Comparison of ENCODE assay signal across 7 mouse cellular contexts in the genomic region with DNA sequence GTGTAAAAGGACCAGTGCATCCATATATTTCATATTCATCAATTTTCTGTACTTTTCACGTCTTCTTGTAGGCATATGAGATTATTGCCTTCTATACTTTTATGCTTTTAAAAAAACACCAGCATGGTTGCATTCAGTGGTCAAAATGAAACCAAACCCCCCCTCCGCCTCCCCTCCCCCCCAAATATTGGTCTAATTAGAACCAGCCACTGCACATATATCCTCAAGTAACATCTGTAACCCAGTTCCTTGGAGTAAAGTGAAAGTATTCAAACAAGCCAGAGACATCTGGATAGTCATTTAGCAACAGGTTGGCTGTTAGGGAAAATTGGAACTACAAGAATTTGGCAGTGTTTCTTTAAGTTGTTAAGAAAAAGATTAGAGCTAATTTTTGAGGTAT. TPM values are rescaled to one million over a fixed set of nuclear protein-coding genes. Genes with fewer than 3 reads are reported as not detected.
DNase-seq lines count a peak whose midpoint lies in the region; ATAC-seq lines count a peak whose summit lies in the region.

No protein-coding gene starts in this region.

- H3K4me1 ChIP-seq in lung, embryonic 16.5 days (replicated peaks; ENCODE audit: control insufficient read depth, insufficient read depth, low read length), result peaks cover 10% of the 10 kb centered on the region
- H3K4me1 ChIP-seq in forebrain, embryonic 10.5 days, result peaks cover 26% of the 10 kb centered on the region
- peaks cover 29% of the 10 kb centered on the region for H3K4me1 ChIP-seq in limb, embryonic 10.5 days
- H3K4me1 ChIP-seq in stomach, embryonic 14.5 days (ENCODE audit: control insufficient read depth, insufficient read depth, low read length), result no peaks in the 10 kb centered on the region

- peaks cover under 1% of the 10 kb centered on the region; the same call in 1 of the 2 replicates for H3K27me3 ChIP-seq in lung, embryonic 16.5 days (ENCODE audit: control insufficient read depth, insufficient read depth, low read depth, low read length)
- H3K27me3 ChIP-seq in forebrain, embryonic 10.5 days (ENCODE audit: poor library complexity, severe bottlenecking), result peaks cover 50% of the 10 kb centered on the region
- peaks cover 38% of the 10 kb centered on the region for H3K27me3 ChIP-seq in limb, embryonic 10.5 days (ENCODE audit: low read depth, poor library complexity, severe bottlenecking)
- H3K27me3 ChIP-seq in stomach, embryonic 14.5 days (ENCODE audit: control insufficient read depth, insufficient read depth, low read length), result peaks cover 11% of the 10 kb centered on the region

- H3K4me2 ChIP-seq in lung, embryonic 16.5 days (ENCODE audit: low read depth, low read length), result peak overlapping the region; percentile 75
- H3K4me2 ChIP-seq in stomach, embryonic 14.5 days (replicated peaks; ENCODE audit: low read depth, low read length), result peak overlapping the region; percentile 98

- H3K4me3 ChIP-seq in lung, embryonic 16.5 days (ENCODE audit: low read length), result peak overlapping the region; percentile 79
- H3K4me3 ChIP-seq in forebrain, embryonic 10.5 days, result peak overlapping the region; percentile 67
- peak overlapping the region; percentile 77 for H3K4me3 ChIP-seq in limb, embryonic 10.5 days
- H3K4me3 ChIP-seq in stomach, embryonic 14.5 days (ENCODE audit: low read depth, low read length), result peak overlapping the region; percentile 69

- no peak for DNase-seq in lung, postnatal 14 days
- no peak for DNase-seq in forebrain, embryonic 10.5 days (ENCODE audit: extremely low spot score, low spot score)
- no peak for DNase-seq in limb, embryonic 10.5 days (ENCODE audit: low spot score)
- no peak for DNase-seq in layer of hippocampus, adult 11-12 months (ENCODE audit: low spot score)

- ATAC-seq in lung, embryonic 16.5 days (ENCODE audit: low read depth), result no peak
- no peak for ATAC-seq in stomach, embryonic 14.5 days (ENCODE audit: insufficient number of reproducible peaks, insufficient read depth, low FRiP score, low read depth)
- no peak for ATAC-seq in granulocyte monocyte progenitor cell, adult 5-6 weeks (replicated peaks; ENCODE audit: poor library complexity, severe bottlenecking)

- no peaks in the 10 kb centered on the region for H3K36me3 ChIP-seq in lung, embryonic 16.5 days (ENCODE audit: control insufficient read depth, insufficient read depth, low read length)
- H3K36me3 ChIP-seq in forebrain, embryonic 10.5 days (replicated peaks), result no peaks in the 10 kb centered on the region
- H3K36me3 ChIP-seq in limb, embryonic 10.5 days, result no peaks in the 10 kb centered on the region
- no peaks in the 10 kb centered on the region for H3K36me3 ChIP-seq in stomach, embryonic 14.5 days (ENCODE audit: control insufficient read depth, insufficient read depth, low read length)

- WGBS in lung, embryonic 16.5 days, result 56% methylated on average over 2 of the region's 2 CpGs
- WGBS in forebrain, embryonic 10.5 days, result 46% methylated on average over 2 of the region's 2 CpGs
- 24% methylated on average over 2 of the region's 2 CpGs for WGBS in limb, embryonic 10.5 days
- 72% methylated on average over 2 of the region's 2 CpGs for WGBS in stomach, embryonic 14.5 days

- no peak overlapping the region; the same call in 1 of the 2 replicates for H3K27ac ChIP-seq in lung, embryonic 16.5 days (ENCODE audit: low read length)
- H3K27ac ChIP-seq in forebrain, embryonic 10.5 days, result no peak overlapping the region
- H3K27ac ChIP-seq in limb, embryonic 10.5 days, result no peak overlapping the region
- no peak overlapping the region for H3K27ac ChIP-seq in stomach, embryonic 14.5 days (ENCODE audit: low read length)

- no peaks in the 10 kb centered on the region for H3K9me3 ChIP-seq in lung, embryonic 16.5 days (ENCODE audit: control insufficient read depth, low read length)
- no peaks in the 10 kb centered on the region for H3K9me3 ChIP-seq in forebrain, embryonic 10.5 days
- H3K9me3 ChIP-seq in limb, embryonic 10.5 days (replicated peaks), result no peaks in the 10 kb centered on the region
- H3K9me3 ChIP-seq in stomach, embryonic 14.5 days (ENCODE audit: control insufficient read depth, low read depth, low read length), result no peaks in the 10 kb centered on the region

- H3K9ac ChIP-seq in lung, embryonic 16.5 days (ENCODE audit: low read length), result peak overlapping the region; percentile 95
- peak overlapping the region; percentile 57; the same call in 1 of the 2 replicates for H3K9ac ChIP-seq in stomach, embryonic 14.5 days (replicated peaks; ENCODE audit: low read depth, low read length)

RNA-seq across cellular contexts. Expression of gene Cdkn2c, which starts 0.5 kb away (rescaled TPM):
- polyA plus RNA-seq in lung, embryonic 16.5 days (2015; fragmentation: Nextera tagmentation; extraction: Ambion mirVana), result 15.6 and 16.0 TPM in 2 replicates
- 2.8 and 4.2 TPM in 2 replicates for polyA plus RNA-seq in forebrain, embryonic 10.5 days (2016; fragmentation: Nextera tagmentation; extraction: Ambion mirVana)
- 1.1 and 1.4 TPM in 2 replicates for polyA plus RNA-seq in limb, embryonic 10.5 days (2016; fragmentation: Nextera tagmentation; extraction: Ambion mirVana)
- 7.0 and 8.1 TPM in 2 replicates for polyA plus RNA-seq in stomach, embryonic 14.5 days (2014; fragmentation: Nextera tagmentation; extraction: Ambion mirVana)
- total RNA-seq in granulocyte monocyte progenitor cell, adult 5-6 weeks (2014; fragmentation: Nextera tagmentation), result 10.3 and 22.3 TPM in 2 replicates
- 29.0 and 33.7 TPM in 2 replicates for total RNA-seq in granulocyte monocyte progenitor cell, adult 5-6 weeks (2017)

RNA-seq across cellular contexts. Expression of gene Faf1, which starts 8.9 kb away (rescaled TPM):
- 17.5 and 20.9 TPM in 2 replicates for polyA plus RNA-seq in lung, embryonic 16.5 days (2015; fragmentation: Nextera tagmentation; extraction: Ambion mirVana)
- polyA plus RNA-seq in forebrain, embryonic 10.5 days (2016; fragmentation: Nextera tagmentation; extraction: Ambion mirVana), result 28.3 and 29.7 TPM in 2 replicates
- 29.2 TPM in 2 replicates for polyA plus RNA-seq in limb, embryonic 10.5 days (2016; fragmentation: Nextera tagmentation; extraction: Ambion mirVana)
- 29.0 and 32.9 TPM in 2 replicates for polyA plus RNA-seq in stomach, embryonic 14.5 days (2014; fragmentation: Nextera tagmentation; extraction: Ambion mirVana)
- 25.5 and 31.8 TPM in 2 replicates for total RNA-seq in granulocyte monocyte progenitor cell, adult 5-6 weeks (2014; fragmentation: Nextera tagmentation)
- 44.7 and 57.4 TPM in 2 replicates for total RNA-seq in granulocyte monocyte progenitor cell, adult 5-6 weeks (2017)
